Mouse (Mus musculus) neural tube, embryonic 11.5 days (tissue): ENCODE measurements at regions not wholly inside any gene's neighbourhood (a gene's known extent, or its start where the extent isn't known, plus 50 kb on each side); places are given as distances from the start of the nearest gene placed in this dataset.

Experiments
- ATAC-seq: fragments of 200-750 bp; cut with Nextera tagmentation; 2 replicates; pipeline ENCODE4 v1.8.0; 2017; ENCODE audit warnings: moderate number of reproducible peaks, mild to moderate bottlenecking, moderate TSS enrichment, moderate library complexity; ENCODE audit not compliant: insufficient read depth, low FRiP score, low TSS enrichment
- DNase-seq: peaks from one replicate; pipeline ENCODE4 v3.0.0-alpha.2; 2015; ENCODE audit warnings: low spot score
- H3K27ac ChIP-seq: fragments of 300-500 bp; sonication (generic); 2 replicates; pipeline ENCODE4 v1.5.1; 2014; ENCODE audit warnings: low read depth, mild to moderate bottlenecking, low read length
- H3K27me3 ChIP-seq: fragments of 300-500 bp; sonication (generic); 2 replicates; pipeline ENCODE4 v1.6.1; 2014; ENCODE audit warnings: mild to moderate bottlenecking, low read length, mixed read lengths; ENCODE audit not compliant: control insufficient read depth, insufficient read depth
- H3K36me3 ChIP-seq: fragments of 300-500 bp; sonication (generic); 2 replicates; pipeline ENCODE4 v1.6.1; 2014; ENCODE audit warnings: mild to moderate bottlenecking, low read length, moderate library complexity, mixed read lengths; ENCODE audit not compliant: control insufficient read depth, insufficient read depth
- H3K4me1 ChIP-seq: fragments of 300-500 bp; sonication (generic); 2 replicates; pipeline ENCODE4 v1.6.1; 2014; ENCODE audit warnings: low read length, mixed read lengths; ENCODE audit not compliant: control insufficient read depth, insufficient read depth
- H3K4me2 ChIP-seq: fragments of 300-500 bp; sonication (generic); 2 replicates; pipeline ENCODE4 v1.6.1; 2014; ENCODE audit warnings: low read depth, mild to moderate bottlenecking, moderate library complexity
- H3K4me3 ChIP-seq: fragments of 300-500 bp; sonication (generic); 2 replicates; pipeline ENCODE4 v1.5.1; 2014; ENCODE audit warnings: low read depth, low read length
- H3K9ac ChIP-seq: fragments of 300-500 bp; sonication (generic); 2 replicates; pipeline ENCODE4 v1.6.1; 2014; ENCODE audit warnings: mild to moderate bottlenecking, low read length
- H3K9me3 ChIP-seq: fragments of 300-500 bp; sonication (generic); 2 replicates; pipeline ENCODE4 v1.6.1; 2016; ENCODE audit warnings: low read length; ENCODE audit not compliant: control insufficient read depth
- WGBS: fragments of 180-500 bp; shearing (Covaris S2); extraction: QIAGEN DNeasy Blood & Tissue Kit; methylation state at CpG from one replicate; pipeline ENCODE4 v1.1.7; 2014; 5-methylcytosine and 5-hydroxymethylcytosine counted together

DNA sequence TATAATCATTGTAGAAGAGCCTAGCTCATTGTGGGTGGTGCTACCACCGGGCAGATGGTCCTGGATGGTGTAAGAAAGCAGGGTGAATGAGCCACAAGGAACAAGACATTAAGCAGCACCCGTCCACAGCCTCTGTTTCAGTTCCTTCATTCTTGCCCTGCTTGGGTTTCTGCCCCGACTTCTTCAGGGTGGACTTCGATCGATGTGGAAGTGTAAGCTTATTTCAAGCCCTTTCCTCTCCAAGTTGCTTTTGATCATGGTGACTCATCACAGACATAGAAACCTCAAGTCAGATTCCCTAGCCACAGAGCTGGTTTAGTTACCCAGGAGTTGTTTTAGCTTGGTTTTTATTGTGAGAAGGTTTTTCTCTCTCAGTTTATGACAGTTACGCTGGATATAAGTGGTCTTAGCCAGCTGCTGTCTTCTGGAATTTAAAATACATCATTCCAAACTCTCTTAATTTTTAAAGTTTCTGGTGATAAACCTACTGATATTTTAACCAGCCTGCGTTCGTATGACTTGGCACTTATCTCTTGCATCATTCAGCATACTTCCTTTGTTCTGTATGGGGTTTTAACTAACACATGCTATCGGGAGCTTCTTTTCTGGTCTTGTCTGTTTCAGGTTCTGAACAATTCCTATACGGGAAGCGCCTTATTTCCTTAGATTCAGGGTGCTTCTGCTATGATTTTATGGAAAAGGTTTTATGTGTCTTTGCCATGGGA is 255.6 kb downstream of the Gpat3 start:
- Histone ChIP-seq H3K4me2 (no peak overlapping the region), H3K27ac (no peak overlapping the region), H3K4me3 (no peak overlapping the region), H3K4me1 (no peaks in the 10 kb centered on the region), H3K27me3 (no peaks in the 10 kb centered on the region), H3K9ac (no peak overlapping the region), H3K36me3 (no peaks in the 10 kb centered on the region), H3K9me3 (no peaks in the 10 kb centered on the region)
- ATAC-seq (no peak), DNase-seq (no peak)
- WGBS: 87% methylated on average over 11 of the region's 11 CpGs

DNA sequence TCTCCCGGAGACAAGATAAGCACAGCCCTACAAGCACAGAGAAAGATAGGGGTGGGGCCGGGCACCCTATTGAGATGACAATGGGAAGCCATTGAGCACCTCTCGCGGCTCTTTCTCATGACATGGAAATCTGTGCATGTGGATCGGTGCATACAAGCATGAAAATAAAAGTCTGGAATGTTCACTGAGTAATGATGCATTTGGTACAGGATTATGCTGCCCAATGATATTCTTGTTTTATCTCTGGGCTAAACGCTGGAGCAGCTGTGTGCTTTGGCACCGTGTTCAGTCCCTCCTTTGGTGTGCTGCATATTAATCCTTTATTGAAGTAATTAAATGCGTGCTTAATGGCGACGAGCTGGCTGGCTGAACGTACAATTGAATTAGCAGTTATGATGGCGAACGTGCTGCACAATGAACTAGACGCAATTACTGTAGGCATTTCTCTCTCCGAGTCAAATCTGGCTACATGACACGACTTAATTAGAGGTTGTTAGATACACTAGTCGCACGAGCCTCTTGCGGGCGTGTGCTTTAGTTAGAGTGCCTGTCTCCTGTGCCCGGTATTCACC is 245.6 kb downstream of the Gpat3 start:
- no peaks in the 10 kb centered on the region for H3K9me3 ChIP-seq
- H3K9ac ChIP-seq: no peak overlapping the region
- H3K36me3 ChIP-seq: no peaks in the 10 kb centered on the region
- no peaks in the 10 kb centered on the region for H3K4me1 ChIP-seq
- H3K4me3 ChIP-seq: no peak overlapping the region
- H3K27me3 ChIP-seq: no peaks in the 10 kb centered on the region
- WGBS: 56% methylated on average over 21 of the region's 21 CpGs
- 0 out of 2 replicates have a peak overlapping the region, but pooled peaks have one; percentile 23 for H3K27ac ChIP-seq
- peak; percentile 41; the same call in 1 of the 2 replicates for ATAC-seq
- no peak for DNase-seq
- H3K4me2 ChIP-seq: no peak overlapping the region

DNA sequence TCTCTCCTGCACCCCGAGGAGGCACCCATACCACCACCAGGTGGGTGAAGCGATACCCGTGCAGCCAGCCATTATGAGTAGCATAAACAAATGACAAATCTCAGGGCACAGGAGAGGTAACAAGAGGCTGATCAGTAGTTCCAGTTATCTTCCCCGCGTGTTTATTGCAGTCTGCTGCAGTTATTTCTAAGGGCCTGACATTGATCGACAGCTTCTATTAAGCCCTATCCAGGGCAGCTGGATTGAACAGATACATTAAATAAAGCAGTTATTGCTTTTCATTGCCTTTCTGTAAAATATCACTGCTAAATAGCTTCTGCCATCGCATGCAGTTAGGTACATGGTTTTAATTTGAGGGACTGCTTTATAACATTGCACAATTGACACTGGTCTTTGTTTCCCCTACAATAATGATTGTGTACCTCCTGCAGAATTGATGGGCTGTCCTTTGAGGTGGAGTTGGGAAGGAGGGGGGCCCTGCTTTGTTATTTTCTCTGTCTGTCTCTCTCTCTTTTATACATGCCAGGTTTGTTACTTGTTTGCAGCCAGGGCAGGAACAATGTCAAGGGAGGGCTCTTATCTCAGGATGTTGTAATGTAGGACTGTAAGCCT is 245.0 kb downstream of the Gpat3 start:
- 0 out of 2 replicates have a peak overlapping the region, but pooled peaks have one; percentile 23 for H3K27ac ChIP-seq
- no peaks in the 10 kb centered on the region for H3K27me3 ChIP-seq
- WGBS: 52% methylated on average over 7 of the region's 7 CpGs
- DNase-seq (no peak), ATAC-seq (no peak)
- H3K4me1 ChIP-seq: no peaks in the 10 kb centered on the region
- H3K36me3 ChIP-seq: no peaks in the 10 kb centered on the region
- no peak overlapping the region for H3K4me3 ChIP-seq
- H3K4me2 ChIP-seq: no peak overlapping the region
- no peaks in the 10 kb centered on the region for H3K9me3 ChIP-seq
- H3K9ac ChIP-seq: no peak overlapping the region

DNA sequence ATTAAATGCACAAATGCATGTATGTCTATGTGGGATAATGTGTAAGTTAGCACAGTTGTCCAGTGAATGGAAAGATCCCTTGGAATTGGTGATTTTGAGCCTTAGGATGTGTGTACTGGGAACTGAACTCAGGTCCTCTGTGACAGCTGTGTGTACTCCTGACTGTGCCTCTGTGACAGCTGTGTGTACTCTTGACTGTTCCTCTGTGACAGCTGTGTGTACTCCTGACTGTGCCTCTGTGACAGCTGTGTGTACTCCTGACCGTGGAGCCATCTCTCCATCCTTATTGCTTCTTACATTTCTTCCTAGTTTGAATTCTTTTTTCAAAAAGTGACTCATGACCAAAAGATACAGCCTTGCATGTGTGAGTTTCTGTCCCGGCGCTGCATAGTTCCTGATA is 239.7 kb downstream of the Gpat3 start:
- Histone ChIP-seq H3K27ac (no peak overlapping the region), H3K4me1 (no peaks in the 10 kb centered on the region), H3K9ac (no peak overlapping the region), H3K36me3 (no peaks in the 10 kb centered on the region), H3K4me2 (no peak overlapping the region), H3K27me3 (no peaks in the 10 kb centered on the region), H3K9me3 (no peaks in the 10 kb centered on the region), H3K4me3 (no peak overlapping the region)
- 84% methylated on average over 3 of the region's 3 CpGs for WGBS
- DNase-seq: no peak
- no peak for ATAC-seq

DNA sequence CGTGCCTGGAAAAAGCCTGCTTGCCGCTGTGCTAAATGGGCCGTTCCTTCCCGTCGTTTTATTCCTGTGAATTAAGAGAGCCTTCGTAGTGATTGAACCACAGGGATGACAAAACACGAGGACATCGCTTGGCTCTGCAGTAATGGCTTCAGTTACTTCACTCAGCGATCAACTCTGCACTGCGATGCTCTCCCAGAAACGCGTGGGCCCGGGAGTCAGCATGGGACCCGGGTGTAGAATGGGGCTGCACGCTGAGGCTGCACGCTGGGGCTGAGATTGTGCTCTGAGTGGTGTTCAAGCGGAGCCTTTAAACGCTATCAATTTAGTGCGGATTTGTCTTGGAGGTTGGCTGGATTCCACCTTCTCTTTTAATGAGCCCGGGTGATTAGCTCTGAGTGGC is 237.1 kb downstream of the Gpat3 start:
- ATAC-seq (no peak), DNase-seq (no peak)
- Histone ChIP-seq H3K27ac (no peak overlapping the region), H3K36me3 (no peaks in the 10 kb centered on the region), H3K27me3 (no peaks in the 10 kb centered on the region), H3K4me2 (no peak overlapping the region), H3K4me1 (no peaks in the 10 kb centered on the region), H3K9ac (no peak overlapping the region), H3K9me3 (no peaks in the 10 kb centered on the region), H3K4me3 (no peak overlapping the region)
- WGBS: 72% methylated on average over 20 of the region's 20 CpGs

DNA sequence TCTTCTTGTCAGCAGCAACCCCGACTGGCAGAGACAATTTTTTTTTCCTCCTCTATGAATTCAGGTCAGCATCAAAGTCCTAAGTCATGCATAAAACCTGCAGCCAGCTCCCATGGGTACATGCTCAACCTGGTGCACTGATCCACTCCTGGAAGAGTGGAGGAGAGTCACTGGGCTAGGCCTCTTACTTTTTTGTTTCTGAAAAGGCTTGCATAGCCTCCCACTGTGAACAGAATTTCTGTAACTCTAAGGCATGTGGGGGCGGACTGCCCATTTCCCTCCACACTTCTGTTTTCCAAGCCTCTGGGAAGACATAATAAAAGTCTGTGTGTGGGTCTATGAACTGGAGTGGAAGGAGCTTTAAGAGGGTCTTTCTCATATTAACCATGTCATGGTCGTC is 218.8 kb downstream of the Gpat3 start:
- no peak overlapping the region for H3K27ac ChIP-seq
- DNase-seq (no peak), ATAC-seq (no peak)
- no peak overlapping the region for H3K4me2 ChIP-seq
- no peaks in the 10 kb centered on the region for H3K27me3 ChIP-seq
- no peaks in the 10 kb centered on the region for H3K4me1 ChIP-seq
- H3K9ac ChIP-seq: no peak overlapping the region
- H3K36me3 ChIP-seq: no peaks in the 10 kb centered on the region
- 77% methylated on average over 3 of the region's 3 CpGs for WGBS
- no peaks in the 10 kb centered on the region for H3K9me3 ChIP-seq
- H3K4me3 ChIP-seq: no peak overlapping the region

DNA sequence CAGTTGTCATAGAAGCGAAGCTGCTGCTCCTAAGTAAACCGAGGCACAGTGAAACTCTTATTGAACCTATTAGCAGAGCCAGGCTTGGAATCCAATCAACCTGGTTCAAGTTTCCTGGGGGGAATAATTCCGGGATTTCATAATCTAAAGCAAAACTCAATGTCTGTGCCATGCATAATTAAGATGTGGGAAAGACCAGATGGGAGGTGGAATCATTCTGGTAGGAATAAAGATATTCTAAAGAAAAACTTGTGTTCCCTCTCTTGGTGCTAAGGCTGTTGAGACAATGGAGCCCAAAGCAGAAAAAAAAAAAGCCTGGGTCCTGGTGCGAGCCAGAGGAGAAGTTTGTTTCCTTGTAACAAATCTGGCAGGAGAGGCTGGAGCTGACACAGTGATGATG is 217.7 kb downstream of the Gpat3 start:
- H3K27ac ChIP-seq: no peak overlapping the region
- H3K27me3 ChIP-seq: no peaks in the 10 kb centered on the region
- no peak overlapping the region for H3K4me3 ChIP-seq
- no peak overlapping the region for H3K9ac ChIP-seq
- H3K4me1 ChIP-seq: no peaks in the 10 kb centered on the region
- no peak for DNase-seq
- H3K36me3 ChIP-seq: no peaks in the 10 kb centered on the region
- no peak for ATAC-seq
- WGBS: 87% methylated on average over 4 of the region's 4 CpGs
- H3K9me3 ChIP-seq: no peaks in the 10 kb centered on the region
- H3K4me2 ChIP-seq: no peak overlapping the region

DNA sequence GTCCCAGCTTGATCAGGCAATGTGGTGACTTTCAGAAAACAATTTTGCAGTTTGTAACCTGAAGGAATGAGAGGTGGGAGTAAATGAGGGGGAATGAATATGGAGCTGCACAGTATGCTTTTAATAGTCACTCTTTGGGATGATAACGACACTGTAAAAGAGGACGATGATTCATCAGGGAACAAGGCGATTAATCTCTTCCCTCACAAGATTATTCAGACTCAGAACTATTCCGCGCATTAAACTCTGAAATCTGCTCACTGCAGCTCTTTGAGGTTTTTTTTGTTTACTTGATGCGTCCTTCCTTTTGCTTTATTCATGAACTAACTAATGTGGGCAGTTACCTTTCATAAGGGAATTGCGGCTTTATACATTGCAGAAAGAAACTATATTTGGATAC is 206.1 kb downstream of the Gpat3 start:
- ATAC-seq (no peak), DNase-seq (no peak)
- no peak overlapping the region for H3K27ac ChIP-seq
- H3K9ac ChIP-seq: no peak overlapping the region
- H3K27me3 ChIP-seq: no peaks in the 10 kb centered on the region
- 93% methylated on average over 7 of the region's 7 CpGs for whole genome bisulfite sequencing
- H3K4me1 ChIP-seq: no peaks in the 10 kb centered on the region
- no peaks in the 10 kb centered on the region for H3K36me3 ChIP-seq
- H3K4me2 ChIP-seq: no peak overlapping the region
- no peaks in the 10 kb centered on the region for H3K9me3 ChIP-seq
- no peak overlapping the region for H3K4me3 ChIP-seq

DNA sequence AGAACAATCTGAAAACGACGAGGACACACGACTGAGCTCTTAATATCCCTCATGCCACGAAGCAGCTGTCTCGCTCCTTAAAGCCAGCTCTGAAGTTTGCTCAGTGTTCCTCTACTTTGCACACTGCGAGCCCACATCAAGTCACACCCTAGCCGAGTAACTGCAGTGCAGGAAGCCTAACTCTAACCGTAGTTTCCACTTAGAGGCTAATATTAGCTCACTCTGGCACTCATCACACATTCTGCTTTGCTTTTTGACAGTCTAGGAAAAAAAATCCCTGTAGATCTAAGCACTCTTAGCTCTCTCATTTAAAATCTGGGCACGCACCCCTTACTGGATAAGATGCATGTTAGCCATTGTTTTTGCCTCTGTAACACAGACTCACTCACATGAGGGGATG is 195.0 kb downstream of the Gpat3 start:
- 88% methylated on average over 9 of the region's 9 CpGs for WGBS
- no peaks in the 10 kb centered on the region for H3K27me3 ChIP-seq
- no peak overlapping the region for H3K9ac ChIP-seq
- H3K4me3 ChIP-seq: no peak overlapping the region
- no peaks in the 10 kb centered on the region for H3K4me1 ChIP-seq
- H3K4me2 ChIP-seq: no peak overlapping the region
- H3K27ac ChIP-seq: no peak overlapping the region
- H3K9me3 ChIP-seq: no peaks in the 10 kb centered on the region
- no peaks in the 10 kb centered on the region for H3K36me3 ChIP-seq
- ATAC-seq (no peak), DNase-seq (no peak)
